ENCODE assay signal across 7 mouse cellular contexts in the genomic region with DNA sequence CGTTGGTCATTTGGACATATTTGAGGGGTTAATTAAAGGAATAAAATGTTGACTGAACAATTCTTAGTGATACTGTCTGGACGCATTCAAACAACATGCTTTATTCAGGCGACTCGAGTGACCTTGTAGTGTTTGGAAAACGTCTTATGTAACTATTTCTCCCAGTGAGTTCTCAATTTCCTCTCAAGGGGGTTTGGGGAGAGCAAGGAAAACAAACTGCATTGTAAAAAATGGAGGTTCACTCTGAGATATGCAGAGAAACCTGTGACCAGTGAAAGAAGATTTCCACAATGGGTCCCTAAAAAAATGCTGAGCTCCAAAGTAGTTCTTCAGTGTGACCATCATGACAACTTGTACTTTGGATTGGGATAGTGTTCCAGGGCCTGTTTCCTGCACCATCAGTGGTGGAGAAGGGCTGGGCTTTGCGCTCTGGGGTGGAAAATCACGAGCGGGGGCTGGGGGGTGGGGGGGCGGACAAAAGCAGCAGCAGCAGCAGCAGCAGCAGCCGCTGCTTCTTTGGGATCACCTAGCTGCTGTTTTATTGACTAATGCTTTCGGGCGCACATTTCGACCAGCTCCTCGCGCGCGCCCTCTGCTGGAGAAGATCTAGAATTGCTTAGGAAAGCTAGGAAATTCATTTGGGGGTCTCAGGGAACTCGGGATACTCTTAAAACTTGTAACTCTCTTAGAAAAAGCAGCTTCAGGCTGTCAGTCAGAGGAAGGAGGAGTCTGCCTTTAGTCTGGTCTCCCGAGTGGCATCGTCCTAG.
DNase-seq lines count a peak whose midpoint lies in the region; ATAC-seq lines count a peak whose summit lies in the region.

No protein-coding gene starts in this region.

- H3K27me3 ChIP-seq in embryonic facial prominence, embryonic 10.5 days (replicated peaks; ENCODE audit: low read depth, poor library complexity, severe bottlenecking), result 0 out of 2 replicates have a peak, but pooled peaks cover under 1% of the 10 kb centered on the region
- no peaks in the 10 kb centered on the region for H3K27me3 ChIP-seq in heart, embryonic 16.5 days (ENCODE audit: control insufficient read depth, insufficient read depth, low read length)

- H3K27ac ChIP-seq in embryonic facial prominence, embryonic 10.5 days (replicated peaks), result peak overlapping the region; percentile 51
- H3K27ac ChIP-seq in heart, embryonic 16.5 days (ENCODE audit: low read length), result peak overlapping the region; percentile 57

- WGBS in embryonic facial prominence, embryonic 10.5 days, result 8% methylated on average over 20 of the region's 20 CpGs
- 8% methylated on average over 20 of the region's 20 CpGs for WGBS in heart, embryonic 16.5 days

- peak overlapping the region; percentile 56 for H3K4me2 ChIP-seq in heart, embryonic 16.5 days (ENCODE audit: low read depth, low read length)

- H3K36me3 ChIP-seq in embryonic facial prominence, embryonic 10.5 days (replicated peaks), result no peaks in the 10 kb centered on the region
- H3K36me3 ChIP-seq in heart, embryonic 16.5 days (ENCODE audit: control insufficient read depth, insufficient read depth), result no peaks in the 10 kb centered on the region

- no peak for ATAC-seq in heart, embryonic 16.5 days (replicated peaks; ENCODE audit: extremely low read depth, insufficient read depth, low FRiP score)

- H3K4me3 ChIP-seq in embryonic facial prominence, embryonic 10.5 days, result peak overlapping the region; percentile 47
- H3K4me3 ChIP-seq in heart, embryonic 16.5 days (ENCODE audit: low read length), result peak overlapping the region; percentile 40

- H3K4me1 ChIP-seq in embryonic facial prominence, embryonic 10.5 days, result peaks cover 9% of the 10 kb centered on the region; the same call in 1 of the 2 replicates
- H3K4me1 ChIP-seq in heart, embryonic 16.5 days (ENCODE audit: control insufficient read depth, insufficient read depth, low read length), result peaks cover 4% of the 10 kb centered on the region; the same call in 1 of the 2 replicates

- peak overlapping the region; percentile 52 for H3K9ac ChIP-seq in heart, embryonic 16.5 days (ENCODE audit: low read length)

- DNase-seq in ES-CJ7 (ENCODE audit: low read depth, low spot score), result peak; percentile 51
- DNase-seq in adrenal gland, adult 8-10 months, result peak; percentile 10
- DNase-seq in embryonic facial prominence, embryonic 10.5 days (ENCODE audit: low spot score), result peak; percentile 78
- DNase-seq in kidney, postnatal 4 days, result peak; percentile 66 to 75
- peak; percentile 53 for DNase-seq in lung, postnatal 36 days
- DNase-seq in retina, postnatal 7 days (ENCODE audit: low read depth, low spot score), result peak; percentile 30

- no peaks in the 10 kb centered on the region for H3K9me3 ChIP-seq in embryonic facial prominence, embryonic 10.5 days
- no peaks in the 10 kb centered on the region for H3K9me3 ChIP-seq in heart, embryonic 16.5 days (replicated peaks; ENCODE audit: control insufficient read depth, low read length)

Comparison
In these comparisons a context has a peak if more than half of its experiments do, and no peak if none do; other contexts are left out.
1. DNase-seq: peak in every context shown above with its lines; median percentile 78 in embryonic facial prominence, embryonic 10.5 days; 70 in kidney, postnatal 4 days; 53 in lung, postnatal 36 days; 51 in ES-CJ7; 30 in retina, postnatal 7 days; 10 in adrenal gland, adult 8-10 months.